8 mouse cellular contexts compared by ENCODE assay signal in genomic region chr11:94148931-94149491, GRCm38 (mm10).
DNase-seq lines count a peak whose midpoint lies in the region; ATAC-seq and TF ChIP-seq lines count a peak whose summit lies in the region.

No protein-coding gene starts in this region.

- no peaks in the 10 kb centered on the region for H3K9me3 ChIP-seq in intestine, embryonic 14.5 days (ENCODE audit: control insufficient read depth, low read length)
- no peaks in the 10 kb centered on the region for H3K9me3 ChIP-seq in liver, embryonic 15.5 days (replicated peaks)
- H3K9me3 ChIP-seq in neural tube, embryonic 15.5 days (replicated peaks), result no peaks in the 10 kb centered on the region

- TF ChIP-seq CTCF in spleen, adult 2 months (IDR thresholded peaks at IDR 0.05; ENCODE audit: extremely low read depth, insufficient read depth, insufficient read length, insufficient replicate concordance), result no peak

- 2% methylated on average over 46 of the region's 46 CpGs for WGBS in spleen, adult 2 months
- WGBS in intestine, embryonic 14.5 days, result under 1% methylated on average over 46 of the region's 46 CpGs
- WGBS in liver, embryonic 15.5 days (ENCODE audit: insufficient replicate concordance), result 1% methylated on average over 46 of the region's 46 CpGs
- under 1% methylated on average over 46 of the region's 46 CpGs for WGBS in neural tube, embryonic 15.5 days

- peak overlapping the region; percentile 89 for H3K4me2 ChIP-seq in intestine, embryonic 14.5 days (ENCODE audit: low read length)
- peak overlapping the region; percentile 66 for H3K4me2 ChIP-seq in liver, embryonic 15.5 days
- H3K4me2 ChIP-seq in neural tube, embryonic 15.5 days, result peak overlapping the region; percentile 87

- H3K36me3 ChIP-seq in spleen, adult 2 months (ENCODE audit: control insufficient read depth, insufficient read depth, low read length), result no peaks in the 10 kb centered on the region
- no peaks in the 10 kb centered on the region for H3K36me3 ChIP-seq in intestine, embryonic 14.5 days (ENCODE audit: control insufficient read depth, insufficient read depth, low read length)
- no peaks in the 10 kb centered on the region for H3K36me3 ChIP-seq in liver, embryonic 15.5 days (replicated peaks)
- no peaks in the 10 kb centered on the region for H3K36me3 ChIP-seq in neural tube, embryonic 15.5 days

- peaks cover 7% of the 10 kb centered on the region for H3K27me3 ChIP-seq in spleen, adult 2 months (ENCODE audit: control insufficient read depth, insufficient read depth, low read length)
- 0 out of 2 replicates have a peak, but pooled peaks cover 3% of the 10 kb centered on the region for H3K27me3 ChIP-seq in intestine, embryonic 14.5 days (replicated peaks; ENCODE audit: control insufficient read depth, insufficient read depth, low read length)
- H3K27me3 ChIP-seq in liver, embryonic 15.5 days, result peaks cover 59% of the 10 kb centered on the region
- no peaks in the 10 kb centered on the region for H3K27me3 ChIP-seq in neural tube, embryonic 15.5 days (replicated peaks)

- no peak for TF ChIP-seq POLR2A in spleen, adult 2 months (IDR thresholded peaks at IDR 0.05; ENCODE audit: low read depth, low read length)

- no peak for ATAC-seq in intestine, embryonic 14.5 days (replicated peaks; ENCODE audit: low FRiP score, low TSS enrichment, low read depth)
- no peak for ATAC-seq in liver, embryonic 15.5 days (ENCODE audit: insufficient read depth)
- peak; percentile 57 for ATAC-seq in neural tube, embryonic 15.5 days (ENCODE audit: low FRiP score)

- H3K4me3 ChIP-seq in spleen, adult 2 months (ENCODE audit: extremely low read depth, insufficient read depth, insufficient read length), result peak overlapping the region; percentile 31; the same call in 1 of the 2 replicates
- H3K4me3 ChIP-seq in intestine, embryonic 14.5 days (ENCODE audit: low read depth, low read length), result peak overlapping the region; percentile 49
- peak overlapping the region; percentile 42 for H3K4me3 ChIP-seq in liver, embryonic 15.5 days (replicated peaks)
- H3K4me3 ChIP-seq in neural tube, embryonic 15.5 days (replicated peaks), result peak overlapping the region; percentile 43

- DNase-seq in spleen, adult 2 months (ENCODE audit: low read depth in 1 of 2, low spot score in 2 of 2), result no peak
- DNase-seq in spleen, postnatal 4 days (ENCODE audit: low spot score in 2 of 2), result no peak
- peak; percentile 79 to 81 for DNase-seq in cerebellum, postnatal 36 days
- peak; percentile 45 for DNase-seq in gastrocnemius, postnatal 10 days
- DNase-seq in intestine, embryonic 14.5 days (ENCODE audit: low spot score), result peak; percentile 71
- DNase-seq in urinary bladder, postnatal 14 days (ENCODE audit: low spot score), result no peak

- H3K9ac ChIP-seq in intestine, embryonic 14.5 days (ENCODE audit: low read length), result peak overlapping the region; percentile 54
- H3K9ac ChIP-seq in liver, embryonic 15.5 days, result no peak overlapping the region
- peak overlapping the region; percentile 56 for H3K9ac ChIP-seq in neural tube, embryonic 15.5 days (replicated peaks)

- H3K27ac ChIP-seq in spleen, adult 2 months (ENCODE audit: insufficient read depth, low read length), result no peak overlapping the region
- H3K27ac ChIP-seq in intestine, embryonic 14.5 days (ENCODE audit: low read depth), result no peak overlapping the region
- H3K27ac ChIP-seq in liver, embryonic 15.5 days (replicated peaks), result no peak overlapping the region
- peak overlapping the region; percentile 91 for H3K27ac ChIP-seq in neural tube, embryonic 15.5 days (replicated peaks)

- peaks cover 4% of the 10 kb centered on the region; the same call in 1 of the 2 replicates for H3K4me1 ChIP-seq in spleen, adult 2 months (ENCODE audit: control insufficient read depth, insufficient read depth, insufficient read length)
- H3K4me1 ChIP-seq in intestine, embryonic 14.5 days (replicated peaks; ENCODE audit: control insufficient read depth, insufficient read depth, low read length), result peaks cover 8% of the 10 kb centered on the region
- peaks cover 12% of the 10 kb centered on the region; the same call in 1 of the 2 replicates for H3K4me1 ChIP-seq in liver, embryonic 15.5 days (replicated peaks)
- peaks cover 42% of the 10 kb centered on the region for H3K4me1 ChIP-seq in neural tube, embryonic 15.5 days

Comparison
In these comparisons a context has a peak if more than half of its experiments do, and no peak if none do; other contexts are left out.
1. DNase-seq: peak in cerebellum, postnatal 36 days (2 of 2), gastrocnemius, postnatal 10 days (single experiment) and intestine, embryonic 14.5 days (single experiment); none in spleen, adult 2 months (0 of 2), spleen, postnatal 4 days (0 of 2) and urinary bladder, postnatal 14 days (single experiment).
2. Peak in every context shown above with its lines, with median percentiles within 50 percentile points of each other: H3K4me3 ChIP-seq and H3K4me2 ChIP-seq.